Mouse (Mus musculus): ENCODE measurements around the gene Fam168a. TPM values are rescaled to one million over a fixed set of nuclear protein-coding genes. Genes with fewer than 3 reads are reported as not detected.

Fam168a gene
- polyA plus RNA-seq, 1 experiment from 2014 or later: 15.5 TPM

DNA sequence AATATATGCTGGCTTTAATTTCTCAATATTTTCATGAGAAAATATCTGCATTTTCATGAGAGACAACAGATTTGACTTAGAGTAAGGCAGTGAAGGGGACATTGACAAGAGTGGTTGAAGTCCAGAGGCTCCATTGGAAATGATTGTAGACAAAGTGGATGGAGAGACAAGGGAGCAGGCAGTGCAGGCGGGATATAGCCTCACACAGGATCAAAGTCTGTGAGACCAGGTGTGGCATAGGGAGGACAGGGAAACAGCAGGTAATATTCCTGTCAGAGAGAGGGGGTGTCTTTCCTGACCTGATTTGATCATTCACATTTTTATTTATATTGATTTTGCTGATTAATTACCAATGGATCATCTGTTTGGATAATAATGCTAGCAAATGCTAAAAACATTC is 69.4 kb downstream of the Fam168a start:
- Histone ChIP-seq H3K9ac (ENCODE audit: low read length) (no peak overlapping the region), H3K4me1 (replicated peaks; ENCODE audit: control insufficient read depth, insufficient read depth) (no peaks in the 10 kb centered on the region), H3K4me3 (ENCODE audit: low read depth, low read length) (no peak overlapping the region), H3K4me2 (replicated peaks; ENCODE audit: low read depth) (no peak overlapping the region), H3K9me3 (ENCODE audit: control insufficient read depth, low read length) (no peaks in the 10 kb centered on the region), H3K27ac (replicated peaks) (no peak overlapping the region), H3K36me3 (ENCODE audit: control insufficient read depth, insufficient read depth, low read length) (no peaks in the 10 kb centered on the region), H3K27me3 (ENCODE audit: control insufficient read depth, insufficient read depth, low read length) (no peaks in the 10 kb centered on the region)
- WGBS: 90% methylated on average over 1 of the region's 1 CpGs
- no peak for TF ChIP-seq EP300 (optimal IDR thresholded peaks at IDR 0.05)
- no peak for TF ChIP-seq CTCF (IDR thresholded peaks at IDR 0.05; ENCODE audit: low read depth)
- DNase-seq (ENCODE audit: low spot score) (no peak), ATAC-seq (ENCODE audit: low FRiP score, low TSS enrichment) (no peak)

GRCm38 (mm10) chr7:100780192-100780591 is 73.8 kb downstream of the Fam168a start:
- Histone ChIP-seq H3K4me1 (replicated peaks; ENCODE audit: control insufficient read depth, insufficient read depth) (no peaks in the 10 kb centered on the region), H3K9ac (ENCODE audit: low read length) (no peak overlapping the region), H3K36me3 (ENCODE audit: control insufficient read depth, insufficient read depth, low read length) (no peaks in the 10 kb centered on the region), H3K27me3 (ENCODE audit: control insufficient read depth, insufficient read depth, low read length) (no peaks in the 10 kb centered on the region), H3K27ac (replicated peaks) (no peak overlapping the region), H3K4me3 (ENCODE audit: low read depth, low read length) (no peak overlapping the region), H3K4me2 (replicated peaks; ENCODE audit: low read depth) (no peak overlapping the region), H3K9me3 (ENCODE audit: control insufficient read depth, low read length) (no peaks in the 10 kb centered on the region)
- ATAC-seq (ENCODE audit: low FRiP score, low TSS enrichment) (no peak), DNase-seq (ENCODE audit: low spot score) (no peak)
- 81% methylated on average over 7 of the region's 7 CpGs for WGBS
- no peak for TF ChIP-seq CTCF (IDR thresholded peaks at IDR 0.05; ENCODE audit: low read depth)
- no peak for TF ChIP-seq EP300 (optimal IDR thresholded peaks at IDR 0.05)

DNA sequence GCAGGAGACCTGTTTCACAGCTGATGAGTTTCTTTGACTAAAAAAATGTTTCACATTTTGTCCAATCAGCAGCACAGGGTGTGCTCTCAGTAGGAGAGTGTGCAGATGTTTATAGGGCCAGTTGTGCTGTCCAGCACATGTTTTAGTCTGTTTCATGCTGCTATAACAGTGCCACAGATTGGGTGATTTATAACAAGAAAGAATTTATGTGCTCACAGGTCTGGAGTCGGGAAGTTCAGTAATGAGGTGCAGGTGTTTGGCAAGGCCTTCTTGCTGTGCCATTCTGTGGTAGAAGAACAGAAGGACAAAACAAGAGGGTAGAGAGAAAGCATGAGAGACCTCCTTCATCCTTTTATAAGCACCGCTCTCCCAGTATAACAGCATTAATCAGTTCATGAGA is 78.2 kb downstream of the Fam168a start:
- no peak overlapping the region for H3K27ac ChIP-seq (replicated peaks)
- no peak overlapping the region for H3K9ac ChIP-seq (ENCODE audit: low read length)
- no peak for DNase-seq (ENCODE audit: low spot score)
- TF ChIP-seq EP300 (optimal IDR thresholded peaks at IDR 0.05) (no peak), CTCF (IDR thresholded peaks at IDR 0.05; ENCODE audit: low read depth) (no peak)
- no peak overlapping the region for H3K4me3 ChIP-seq (ENCODE audit: low read depth, low read length)
- no peaks in the 10 kb centered on the region; the same call in 1 of the 2 replicates for H3K36me3 ChIP-seq (ENCODE audit: control insufficient read depth, insufficient read depth, low read length)
- no peak overlapping the region for H3K4me2 ChIP-seq (replicated peaks; ENCODE audit: low read depth)
- ATAC-seq (ENCODE audit: low FRiP score, low TSS enrichment): no peak
- H3K4me1 ChIP-seq (replicated peaks; ENCODE audit: control insufficient read depth, insufficient read depth): no peaks in the 10 kb centered on the region
- no peaks in the 10 kb centered on the region for H3K27me3 ChIP-seq (ENCODE audit: control insufficient read depth, insufficient read depth, low read length)
- H3K9me3 ChIP-seq (ENCODE audit: control insufficient read depth, low read length): no peaks in the 10 kb centered on the region
- WGBS: 63% methylated on average over 2 of the region's 2 CpGs

DNA sequence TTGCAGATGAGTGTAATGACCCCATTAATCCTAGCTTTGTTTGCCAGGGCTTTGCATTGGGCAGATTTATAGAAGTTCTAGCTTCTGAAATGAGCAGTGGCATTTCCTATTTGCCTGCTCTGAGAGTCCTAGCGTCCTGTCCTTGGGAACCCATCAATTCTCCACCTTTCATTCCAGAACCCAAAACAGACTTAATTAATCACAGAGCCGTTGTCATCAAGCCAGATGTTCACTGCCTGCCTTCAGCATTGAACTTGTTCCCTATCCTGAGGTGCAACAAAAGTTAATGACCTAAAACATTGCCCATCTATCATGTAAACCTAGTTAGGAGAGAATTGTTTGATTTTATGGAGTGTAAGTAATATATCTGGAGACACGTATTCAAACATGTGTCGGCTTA is 79.0 kb downstream of the Fam168a start:
- Histone ChIP-seq H3K9me3 (ENCODE audit: control insufficient read depth, low read length) (no peaks in the 10 kb centered on the region), H3K27ac (replicated peaks) (no peak overlapping the region), H3K9ac (ENCODE audit: low read length) (no peak overlapping the region), H3K27me3 (ENCODE audit: control insufficient read depth, insufficient read depth, low read length) (no peaks in the 10 kb centered on the region), H3K4me3 (ENCODE audit: low read depth, low read length) (no peak overlapping the region), H3K4me1 (replicated peaks; ENCODE audit: control insufficient read depth, insufficient read depth) (no peaks in the 10 kb centered on the region), H3K36me3 (ENCODE audit: control insufficient read depth, insufficient read depth, low read length) (no peaks in the 10 kb centered on the region; the same call in 1 of the 2 replicates), H3K4me2 (replicated peaks; ENCODE audit: low read depth) (no peak overlapping the region)
- TF ChIP-seq EP300 (optimal IDR thresholded peaks at IDR 0.05) (no peak), CTCF (IDR thresholded peaks at IDR 0.05; ENCODE audit: low read depth) (no peak)
- no peak for DNase-seq (ENCODE audit: low spot score)
- no peak for ATAC-seq (ENCODE audit: low FRiP score, low TSS enrichment)
- WGBS: 55% methylated on average over 4 of the region's 4 CpGs

DNA sequence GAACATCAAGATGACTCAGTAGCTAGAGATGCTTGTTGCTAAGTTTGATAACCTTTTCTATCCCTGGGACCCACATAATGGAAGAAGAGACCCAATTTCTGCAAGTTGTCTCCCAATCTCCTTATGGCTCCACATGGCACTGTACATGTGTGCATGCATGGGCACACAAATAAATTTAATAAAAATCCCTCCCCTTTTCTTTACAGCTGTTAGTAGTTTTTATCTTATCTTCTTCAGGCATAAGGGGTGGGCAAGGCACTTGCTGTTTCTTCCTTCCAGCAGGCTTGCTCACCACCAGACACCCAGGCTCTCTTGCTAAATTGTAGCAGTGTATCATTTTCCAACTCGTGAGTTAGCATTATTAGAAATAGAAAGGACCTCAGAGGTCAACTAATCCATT is 79.6 kb downstream of the Fam168a start:
- ATAC-seq (ENCODE audit: low FRiP score, low TSS enrichment): no peak
- WGBS: 42% methylated on average over 1 of the region's 1 CpGs
- no peak for TF ChIP-seq EP300 (optimal IDR thresholded peaks at IDR 0.05)
- TF ChIP-seq CTCF (IDR thresholded peaks at IDR 0.05; ENCODE audit: low read depth): no peak
- Histone ChIP-seq H3K9ac (ENCODE audit: low read length) (no peak overlapping the region), H3K9me3 (ENCODE audit: control insufficient read depth, low read length) (no peaks in the 10 kb centered on the region), H3K27me3 (ENCODE audit: control insufficient read depth, insufficient read depth, low read length) (no peaks in the 10 kb centered on the region), H3K27ac (replicated peaks) (no peak overlapping the region), H3K4me3 (ENCODE audit: low read depth, low read length) (no peak overlapping the region), H3K4me2 (replicated peaks; ENCODE audit: low read depth) (no peak overlapping the region), H3K36me3 (ENCODE audit: control insufficient read depth, insufficient read depth, low read length) (no peaks in the 10 kb centered on the region; the same call in 1 of the 2 replicates), H3K4me1 (replicated peaks; ENCODE audit: control insufficient read depth, insufficient read depth) (no peaks in the 10 kb centered on the region)
- DNase-seq (ENCODE audit: low spot score): no peak

DNA sequence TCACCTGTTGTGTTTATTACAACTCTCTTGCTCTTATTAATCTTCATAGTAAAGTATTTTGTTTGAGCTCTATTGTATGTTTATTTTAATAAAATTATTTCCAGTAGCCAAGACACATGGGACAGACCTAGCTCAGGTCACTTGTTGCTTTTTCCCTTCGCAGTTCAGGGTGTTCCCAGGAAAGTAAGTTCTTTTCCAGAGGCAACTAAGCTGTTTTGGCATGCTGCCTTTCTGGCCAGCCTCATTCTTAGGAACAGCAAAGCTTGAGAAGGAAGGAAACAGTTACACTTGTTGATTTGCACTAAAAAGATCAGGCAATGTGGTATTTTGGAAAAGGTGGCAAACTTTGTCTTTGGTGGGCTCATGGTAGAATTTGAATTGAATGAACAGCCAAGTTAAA is 81.9 kb downstream of the Fam168a start:
- Histone ChIP-seq H3K27me3 (ENCODE audit: control insufficient read depth, insufficient read depth, low read length) (no peaks in the 10 kb centered on the region), H3K4me1 (replicated peaks; ENCODE audit: control insufficient read depth, insufficient read depth) (no peaks in the 10 kb centered on the region), H3K4me2 (replicated peaks; ENCODE audit: low read depth) (no peak overlapping the region), H3K4me3 (ENCODE audit: low read depth, low read length) (no peak overlapping the region), H3K9me3 (ENCODE audit: control insufficient read depth, low read length) (no peaks in the 10 kb centered on the region), H3K27ac (replicated peaks) (no peak overlapping the region), H3K36me3 (ENCODE audit: control insufficient read depth, insufficient read depth, low read length) (no peaks in the 10 kb centered on the region; the same call in 1 of the 2 replicates), H3K9ac (ENCODE audit: low read length) (no peak overlapping the region)
- DNase-seq (ENCODE audit: low spot score) (no peak), ATAC-seq (ENCODE audit: low FRiP score, low TSS enrichment) (no peak)
- 49% methylated on average over 1 of the region's 1 CpGs for WGBS
- TF ChIP-seq CTCF (IDR thresholded peaks at IDR 0.05; ENCODE audit: low read depth) (no peak), EP300 (optimal IDR thresholded peaks at IDR 0.05) (no peak)
